Mouse (Mus musculus) C2C12 (cell line): Measurements from ENCODE around the gene Lcn2.

ENCODE experiments used
- CEBPB ChIP-seq: IDR thresholded peaks from one replicate; pipeline ENCODE4 v1.6.1; 2011; ENCODE audit warnings: low read depth, mild to moderate bottlenecking, control low read depth, moderate library complexity
- CTCF ChIP-seq: IDR thresholded peaks from one replicate; pipeline ENCODE4 v1.5.1; 2011; ENCODE audit not compliant: control insufficient read depth, insufficient read depth, insufficient read length
- MYOD1 ChIP-seq: IDR thresholded peaks from one replicate; pipeline ENCODE4 v1.6.1; 2011; ENCODE audit warnings: low read depth; ENCODE audit not compliant: control insufficient read depth, insufficient read length
- MYOG ChIP-seq: IDR thresholded peaks from one replicate; pipeline ENCODE4 v1.6.1; 2011; ENCODE audit not compliant: control insufficient read depth, insufficient read length; ENCODE audit errors: extremely low read depth
- USF1 ChIP-seq: IDR thresholded peaks from one replicate; pipeline ENCODE4 v1.6.1; 2011; ENCODE audit warnings: low read depth, mild to moderate bottlenecking, control low read depth, moderate library complexity

GRCm38 (mm10) chr2:32382689-32383088 is 5.4 kb downstream of the Lcn2 start:
- TF ChIP-seq MYOG (no peak), CTCF (no peak), USF1 (no peak), MYOD1 (no peak), CEBPB (no peak)
